Mouse (Mus musculus) stomach, embryonic 14.5 days (tissue): ENCODE data around the gene Slc44a4. TPM values are rescaled to one million over a fixed set of nuclear protein-coding genes. Genes with fewer than 3 reads are reported as not detected.
"Not testable (repeated sequence)": the region's sequence is repeated elsewhere in the genome, so short reads cannot be mapped to it uniquely, and the experiment has no call there.

Source experiments
- ATAC-seq: fragments of 200-750 bp; cut with Nextera tagmentation; 2 replicates; pipeline ENCODE4 v1.8.0; 2017; ENCODE audit warnings: low read depth, moderate TSS enrichment; ENCODE audit not compliant: insufficient number of reproducible peaks, insufficient read depth, low FRiP score
- H3K27ac ChIP-seq: fragments of 300-500 bp; sonication (generic); 2 replicates; pipeline ENCODE4 v1.5.1; 2014; ENCODE audit warnings: mild to moderate bottlenecking, low read length, moderate library complexity, mixed read lengths
- H3K27me3 ChIP-seq: fragments of 300-500 bp; sonication (generic); 2 replicates; pipeline ENCODE4 v1.6.1; 2014; ENCODE audit warnings: low read length, control low read depth, mixed read lengths; ENCODE audit not compliant: control insufficient read depth, insufficient read depth
- H3K36me3 ChIP-seq: fragments of 300-500 bp; sonication (generic); 2 replicates; pipeline ENCODE4 v1.6.1; 2014; ENCODE audit warnings: mild to moderate bottlenecking, control low read depth, low read length, moderate library complexity, mixed read lengths; ENCODE audit not compliant: control insufficient read depth, insufficient read depth
- H3K4me1 ChIP-seq: fragments of 300-500 bp; sonication (generic); 2 replicates; pipeline ENCODE4 v1.6.1; 2014; ENCODE audit warnings: low read length, control low read depth, mixed read lengths; ENCODE audit not compliant: control insufficient read depth, insufficient read depth
- H3K4me2 ChIP-seq: fragments of 300-500 bp; sonication (generic); replicated peaks from 2 replicates; pipeline ENCODE4 v1.6.1; 2014; ENCODE audit warnings: low read depth, low read length, control low read depth
- H3K4me3 ChIP-seq: fragments of 300-500 bp; sonication (generic); 2 replicates; pipeline ENCODE4 v1.5.1; 2014; ENCODE audit warnings: low read depth, low read length, control low read depth
- H3K9ac ChIP-seq: fragments of 300-500 bp; sonication (generic); replicated peaks from 2 replicates; pipeline ENCODE4 v1.6.1; 2014; ENCODE audit warnings: low read depth, mild to moderate bottlenecking, control low read depth, low read length, moderate library complexity, mixed read lengths
- H3K9me3 ChIP-seq: fragments of 300-500 bp; sonication (generic); 2 replicates; pipeline ENCODE4 v1.6.1; 2016; ENCODE audit warnings: low read depth, low read length, control low read depth; ENCODE audit not compliant: control insufficient read depth
- WGBS: fragments of 180-500 bp; shearing (Covaris S2); extraction: QIAGEN DNeasy Blood & Tissue Kit; methylation state at CpG from one replicate; pipeline ENCODE4 v1.1.7; 2014; 5-methylcytosine and 5-hydroxymethylcytosine counted together
- polyA plus RNA-seq: library from polyadenylated mRNA; unstranded; fragments of >200 nt; fragmentation: Nextera tagmentation; extraction: Ambion mirVana; gene quantifications from 2 replicates; pipeline ENCODE4 v1.2.1, GENCODE M21; 2014

Gene Slc44a4
- polyA plus RNA-seq, 1 experiment from 2014 or later, result 5.3 TPM

GRCm38 (mm10) chr17:34941344-34942041 is 27.2 kb downstream of the Slc44a4 start:
- 0 out of 2 replicates have a peak, but pooled peaks have one; percentile 33 for ATAC-seq
- Histone ChIP-seq H3K36me3 (no peaks in the 10 kb centered on the region), H3K9me3 (no peaks in the 10 kb centered on the region), H3K4me1 (no peaks in the 10 kb centered on the region), H3K4me3 (peak overlapping the region; percentile 14), H3K27ac (no peak overlapping the region; the same call in 1 of the 2 replicates), H3K27me3 (no peaks in the 10 kb centered on the region), H3K4me2 (peak overlapping the region; percentile 39), H3K9ac (0 out of 2 replicates have a peak overlapping the region, but pooled peaks have one; percentile 21)
- WGBS, result 10% methylated on average over 15 of the region's 15 CpGs

GRCm38 (mm10) chr17:34943128-34943815 is 29.0 kb downstream of the Slc44a4 start:
- no peak overlapping the region for H3K4me2 ChIP-seq
- H3K9ac ChIP-seq, result no peak overlapping the region
- H3K4me1 ChIP-seq, result no peaks in the 10 kb centered on the region
- 91% methylated on average over 4 of the region's 4 CpGs for WGBS
- no peak overlapping the region for H3K27ac ChIP-seq
- no peak overlapping the region for H3K4me3 ChIP-seq
- H3K27me3 ChIP-seq, result no peaks in the 10 kb centered on the region
- no peaks in the 10 kb centered on the region for H3K9me3 ChIP-seq
- H3K36me3 ChIP-seq, result no peaks in the 10 kb centered on the region
- no peak for ATAC-seq

- Histone ChIP-seq H3K4me2 (no peak overlapping the region), H3K9ac (no peak overlapping the region), H3K4me3 (no peak overlapping the region), H3K4me1 (no peaks in the 10 kb centered on the region), H3K36me3 (peaks cover 2% of the 10 kb centered on the region; the same call in 1 of the 2 replicates), H3K9me3 (no peaks in the 10 kb centered on the region), H3K27ac (no peak overlapping the region), H3K27me3 (no peaks in the 10 kb centered on the region)
- 0 out of 2 replicates have a peak, but pooled peaks have one; percentile 14 for ATAC-seq
Observed at GRCm38 (mm10) chr17:34944362-34944761, 30.1 kb downstream of the Slc44a4 start.

GRCm38 (mm10) chr17:34946486-34947140 is 32.3 kb downstream of the Slc44a4 start:
- Histone ChIP-seq H3K27me3 (no peaks in the 10 kb centered on the region), H3K9me3 (no peaks in the 10 kb centered on the region), H3K4me3 (no peak overlapping the region), H3K4me1 (peaks cover 10% of the 10 kb centered on the region), H3K36me3 (peaks cover 22% of the 10 kb centered on the region), H3K27ac (no peak overlapping the region), H3K9ac (no peak overlapping the region), H3K4me2 (no peak overlapping the region)
- 90% methylated on average over 5 of the region's 5 CpGs for WGBS
- ATAC-seq, result no peak

GRCm38 (mm10) chr17:34947606-34948005 is 33.3 kb downstream of the Slc44a4 start:
- H3K27ac ChIP-seq, result no peak overlapping the region

GRCm38 (mm10) chr17:34948721-34949552 is 34.7 kb downstream of the Slc44a4 start:
- not testable (repeated sequence) for H3K4me2 ChIP-seq, H3K27ac ChIP-seq, H3K9me3 ChIP-seq, H3K27me3 ChIP-seq, H3K9ac ChIP-seq, ATAC-seq, H3K4me3 ChIP-seq
- 60% methylated on average over 9 of the region's 9 CpGs for WGBS
- H3K36me3 ChIP-seq, result peaks cover 22% of the 10 kb centered on the region
- peaks cover 10% of the 10 kb centered on the region for H3K4me1 ChIP-seq

More at GRCm38 (mm10) chr17:34947606-34948005, 33.3 kb downstream of the Slc44a4 start:
- no peak for ATAC-seq
- no peak overlapping the region for H3K4me3 ChIP-seq
- peaks cover 10% of the 10 kb centered on the region for H3K4me1 ChIP-seq
- no peaks in the 10 kb centered on the region for H3K9me3 ChIP-seq
- H3K9ac ChIP-seq, result no peak overlapping the region
- no peak overlapping the region for H3K4me2 ChIP-seq
- 26% methylated on average over 8 of the region's 8 CpGs for WGBS
- H3K36me3 ChIP-seq, result peaks cover 22% of the 10 kb centered on the region
- no peaks in the 10 kb centered on the region for H3K27me3 ChIP-seq

GRCm38 (mm10) chr17:34949553-34949969 is 35.3 kb downstream of the Slc44a4 start:
- Histone ChIP-seq H3K9ac (no peak overlapping the region), H3K36me3 (peaks cover 22% of the 10 kb centered on the region), H3K27ac (no peak overlapping the region), H3K27me3 (no peaks in the 10 kb centered on the region), H3K4me3 (no peak overlapping the region), H3K9me3 (no peaks in the 10 kb centered on the region), H3K4me1 (peaks cover 10% of the 10 kb centered on the region), H3K4me2 (no peak overlapping the region)
- ATAC-seq, result no peak
- WGBS, result 41% methylated on average over 4 of the region's 4 CpGs
